Mouse (Mus musculus) ES-Bruce4 (cell line): ENCODE data around the gene Degs1. TPM values are rescaled to one million over a fixed set of nuclear protein-coding genes. Genes with fewer than 3 reads are reported as not detected.
A peak's percentile ranks its signal among the peaks of the same experiment; 100 is the strongest.

ENCODE experiments used
- H3K27ac ChIP-seq: 2 replicates; pipeline ENCODE4 v1.5.1; 2012; ENCODE audit warnings: low read length, inconsistent platforms; ENCODE audit not compliant: insufficient read depth
- H3K27me3 ChIP-seq: 2 replicates; pipeline ENCODE4 v1.6.1; 2012; ENCODE audit warnings: mild to moderate bottlenecking, low read length, inconsistent platforms; ENCODE audit not compliant: control insufficient read depth, poor library complexity, insufficient read depth, severe bottlenecking
- H3K36me3 ChIP-seq: 2 replicates; pipeline ENCODE4 v1.6.1; 2012; ENCODE audit warnings: inconsistent platforms, mild to moderate bottlenecking, low read length, moderate library complexity; ENCODE audit not compliant: control insufficient read depth, poor library complexity, insufficient read depth, severe bottlenecking
- H3K4me1 ChIP-seq: one replicate; pipeline ENCODE4 v1.8.1; 2011; ENCODE audit warnings: low read length; ENCODE audit not compliant: control insufficient read depth, insufficient read depth
- H3K4me3 ChIP-seq: 2 replicates; pipeline ENCODE4 v1.5.1; 2011; ENCODE audit warnings: low read depth, mild to moderate bottlenecking, low read length
- H3K9ac ChIP-seq: 2 replicates; pipeline ENCODE4 v1.6.1; 2012; ENCODE audit warnings: low read depth, mild to moderate bottlenecking, inconsistent platforms; ENCODE audit not compliant: poor library complexity, severe bottlenecking
- H3K9me3 ChIP-seq: replicated peaks from 2 replicates; pipeline ENCODE4 v1.6.1; 2012; ENCODE audit warnings: mild to moderate bottlenecking, low read length, inconsistent platforms; ENCODE audit not compliant: control insufficient read depth, poor library complexity, insufficient read depth, severe bottlenecking
- CTCF ChIP-seq: IDR thresholded peaks from one replicate; pipeline ENCODE4 v1.8.1; 2011; ENCODE audit warnings: low read depth, low read length
- EP300 ChIP-seq: IDR thresholded peaks from 2 replicates; pipeline ENCODE4 v1.6.1; 2011; ENCODE audit warnings: low read depth, low read length; ENCODE audit not compliant: insufficient read depth
- POLR2A ChIP-seq: IDR thresholded peaks from one replicate; pipeline ENCODE4 v1.8.1; 2011; ENCODE audit warnings: low read length; ENCODE audit not compliant: insufficient read depth
- polyA plus RNA-seq: library from polyadenylated mRNA; stranded (reverse); fragments of >200 nt; gene quantifications from 2 replicates; pipeline ENCODE4 v1.2.4, GENCODE M21; 2011; ENCODE audit warnings: low read depth; ENCODE audit not compliant: missing spikeins, insufficient read depth, insufficient read length

The Degs1 gene
- polyA plus RNA-seq, 1 experiment, result 127 TPM

- peaks cover 36% of the 10 kb centered on the region for H3K36me3 ChIP-seq
- H3K27me3 ChIP-seq, result no peaks in the 10 kb centered on the region
- TF ChIP-seq CTCF (no peak), EP300 (no peak), POLR2A (no peak)
- no peak overlapping the region for H3K27ac ChIP-seq
- no peaks in the 10 kb centered on the region for H3K4me1 ChIP-seq
- H3K4me3 ChIP-seq, result no peak overlapping the region
- H3K9me3 ChIP-seq, result no peaks in the 10 kb centered on the region
- no peak overlapping the region for H3K9ac ChIP-seq
Observed at GRCm38 (mm10) chr1:182279436-182279835, 3.2 kb downstream of the Degs1 start.

GRCm38 (mm10) chr1:182275109-182275508, 7.5 kb downstream of the Degs1 start:
- no peaks in the 10 kb centered on the region for H3K27me3 ChIP-seq
- H3K36me3 ChIP-seq, result peaks cover 36% of the 10 kb centered on the region
- H3K4me3 ChIP-seq, result no peak overlapping the region
- H3K27ac ChIP-seq, result no peak overlapping the region
- H3K9me3 ChIP-seq, result no peaks in the 10 kb centered on the region
- TF ChIP-seq EP300, result no peak
- TF ChIP-seq POLR2A, result no peak
- TF ChIP-seq CTCF, result no peak
- H3K9ac ChIP-seq, result no peak overlapping the region
- H3K4me1 ChIP-seq, result peaks cover 1% of the 10 kb centered on the region

GRCm38 (mm10) chr1:182271632-182272031, 11.0 kb downstream of the Degs1 start:
- peak overlapping the region; percentile 51 for H3K27ac ChIP-seq
- H3K4me3 ChIP-seq, result peak overlapping the region; percentile 24
- peaks cover 1% of the 10 kb centered on the region for H3K4me1 ChIP-seq
- H3K36me3 ChIP-seq, result peaks cover 8% of the 10 kb centered on the region
- H3K9ac ChIP-seq, result peak overlapping the region; percentile 20; the same call in 1 of the 2 replicates
- no peak for TF ChIP-seq EP300
- TF ChIP-seq CTCF, result no peak
- TF ChIP-seq POLR2A, result no peak
- no peaks in the 10 kb centered on the region for H3K9me3 ChIP-seq
- H3K27me3 ChIP-seq, result no peaks in the 10 kb centered on the region

- H3K9me3 ChIP-seq, result no peaks in the 10 kb centered on the region
- peaks cover 4% of the 10 kb centered on the region for H3K36me3 ChIP-seq
- peaks cover 1% of the 10 kb centered on the region for H3K4me1 ChIP-seq
- TF ChIP-seq CTCF (no peak), EP300 (no peak), POLR2A (no peak)
- no peak overlapping the region for H3K4me3 ChIP-seq
- H3K27ac ChIP-seq, result peak overlapping the region; percentile 51
- peak overlapping the region; percentile 20; the same call in 1 of the 2 replicates for H3K9ac ChIP-seq
- no peaks in the 10 kb centered on the region for H3K27me3 ChIP-seq
Observed at GRCm38 (mm10) chr1:182271130-182271529, 11.5 kb downstream of the Degs1 start.

- no peak overlapping the region for H3K9ac ChIP-seq
- no peak for TF ChIP-seq POLR2A
- TF ChIP-seq CTCF, result no peak
- TF ChIP-seq EP300, result no peak
- no peaks in the 10 kb centered on the region; the same call in 1 of the 2 replicates for H3K36me3 ChIP-seq
- no peaks in the 10 kb centered on the region for H3K27me3 ChIP-seq
- peaks cover 1% of the 10 kb centered on the region for H3K4me1 ChIP-seq
- H3K27ac ChIP-seq, result no peak overlapping the region
- no peaks in the 10 kb centered on the region for H3K9me3 ChIP-seq
- no peak overlapping the region for H3K4me3 ChIP-seq
Observed at GRCm38 (mm10) chr1:182268317-182268716, 14.3 kb downstream of the Degs1 start.

- Histone ChIP-seq H3K36me3 (no peaks in the 10 kb centered on the region), H3K4me3 (no peak overlapping the region), H3K4me1 (peaks cover 1% of the 10 kb centered on the region), H3K27me3 (no peaks in the 10 kb centered on the region), H3K9me3 (no peaks in the 10 kb centered on the region), H3K27ac (no peak overlapping the region), H3K9ac (no peak overlapping the region)
- TF ChIP-seq POLR2A, result no peak
- no peak for TF ChIP-seq CTCF
- TF ChIP-seq EP300, result no peak
Observed at GRCm38 (mm10) chr1:182266028-182266525, 16.5 kb downstream of the Degs1 start.
